Mouse (Mus musculus) bone marrow, adult 2 months (tissue): ENCODE measurements around the gene Pik3r1. TPM values are rescaled to one million over a fixed set of nuclear protein-coding genes. Genes with fewer than 3 reads are reported as not detected.

Experiments used
- H3K27ac ChIP-seq: fragments of 200-500 bp; 2 replicates; pipeline ENCODE4 v1.5.1; 2012; ENCODE audit warnings: low read depth, mild to moderate bottlenecking, control low read depth, inconsistent platforms, low read length; ENCODE audit not compliant: control insufficient read depth, poor library complexity, insufficient read depth
- H3K4me1 ChIP-seq: fragments of 200-500 bp; 2 replicates; pipeline ENCODE4 v1.6.1; 2011; ENCODE audit warnings: low read length; ENCODE audit not compliant: control insufficient read depth, insufficient read depth
- H3K4me3 ChIP-seq: fragments of 200-500 bp; replicated peaks from 2 replicates; pipeline ENCODE3; 2011; ENCODE audit warnings: mild to moderate bottlenecking, low read depth, low read length, control low read depth; ENCODE audit not compliant: control insufficient read depth
- CTCF ChIP-seq: fragments of 200-500 bp; IDR thresholded peaks from 2 replicates; pipeline ENCODE4 v1.5.1; 2011; ENCODE audit warnings: low read length, control low read depth; ENCODE audit not compliant: control insufficient read depth, insufficient read depth
- POLR2A ChIP-seq: fragments of 200-500 bp; IDR thresholded peaks from 2 replicates; pipeline ENCODE4 v1.6.1; 2011; ENCODE audit warnings: low read depth, mild to moderate bottlenecking, control low read depth, low read length, borderline replicate concordance; ENCODE audit not compliant: control insufficient read depth
- WGBS: fragments of 180-500 bp; shearing (Covaris S2); methylation state at CpG from one replicate; pipeline ENCODE4 v1.1.7; 2018; 5-methylcytosine and 5-hydroxymethylcytosine counted together
- polyA plus RNA-seq: library from polyadenylated mRNA; stranded (reverse); fragments of >200 nt; gene quantifications from 2 replicates; pipeline ENCODE4 v1.2.4, GENCODE M21; 2011; ENCODE audit warnings: low replicate concordance; ENCODE audit not compliant: missing spikeins, insufficient read depth, insufficient read length

The Pik3r1 gene
- polyA plus RNA-seq, 1 experiment = 34.7 TPM

GRCm38 (mm10) chr13:101719312-101719870 is 48.6 kb downstream of the Pik3r1 start:
- Histone ChIP-seq H3K27ac (peak overlapping the region; percentile 16; the same call in 1 of the 2 replicates), H3K4me1 (no peaks in the 10 kb centered on the region), H3K4me3 (peak overlapping the region; percentile 3)
- WGBS = under 1% methylated on average over 11 of the region's 11 CpGs
- TF ChIP-seq POLR2A (no peak), CTCF (peak; percentile 63)

GRCm38 (mm10) chr13:101718744-101719143 is 49.3 kb downstream of the Pik3r1 start:
- no peak for TF ChIP-seq POLR2A
- no peaks in the 10 kb centered on the region for H3K4me1 ChIP-seq
- H3K4me3 ChIP-seq = no peak overlapping the region
- 20% methylated on average over 7 of the region's 7 CpGs for WGBS
- H3K27ac ChIP-seq = no peak overlapping the region; the same call in 1 of the 2 replicates

GRCm38 (mm10) chr13:101717836-101718235 is 50.2 kb downstream of the Pik3r1 start:
- H3K4me1 ChIP-seq = no peaks in the 10 kb centered on the region
- 89% methylated on average over 6 of the region's 6 CpGs for WGBS
- TF ChIP-seq POLR2A (no peak), CTCF (no peak)
- H3K4me3 ChIP-seq = no peak overlapping the region
- no peak overlapping the region for H3K27ac ChIP-seq

- TF ChIP-seq CTCF (no peak), POLR2A (no peak)
- no peaks in the 10 kb centered on the region; the same call in 1 of the 2 replicates for H3K4me1 ChIP-seq
- H3K4me3 ChIP-seq = no peak overlapping the region
- no peak overlapping the region for H3K27ac ChIP-seq
- WGBS = 82% methylated on average over 12 of the region's 12 CpGs
Measured at GRCm38 (mm10) chr13:101713429-101714088, 54.5 kb downstream of the Pik3r1 start.

- 73% methylated on average over 9 of the region's 9 CpGs for WGBS
Measured at GRCm38 (mm10) chr13:101712720-101713428, 55.1 kb downstream of the Pik3r1 start.

GRCm38 (mm10) chr13:101712099-101712498 is 55.9 kb downstream of the Pik3r1 start:
- H3K4me1 ChIP-seq = no peaks in the 10 kb centered on the region; the same call in 1 of the 2 replicates
- WGBS = 64% methylated on average over 9 of the region's 9 CpGs
- no peak overlapping the region for H3K27ac ChIP-seq
- TF ChIP-seq POLR2A = no peak
- TF ChIP-seq CTCF = no peak
- no peak overlapping the region for H3K4me3 ChIP-seq

More at GRCm38 (mm10) chr13:101712720-101713428, 55.1 kb downstream of the Pik3r1 start:
- Histone ChIP-seq H3K4me3 (no peak overlapping the region), H3K4me1 (no peaks in the 10 kb centered on the region; the same call in 1 of the 2 replicates), H3K27ac (no peak overlapping the region)
- no peak for TF ChIP-seq CTCF

GRCm38 (mm10) chr13:101711301-101711700 is 56.7 kb downstream of the Pik3r1 start:
- no peak overlapping the region for H3K27ac ChIP-seq
- WGBS = 30% methylated on average over 2 of the region's 2 CpGs
- H3K4me3 ChIP-seq = no peak overlapping the region
- H3K4me1 ChIP-seq = no peaks in the 10 kb centered on the region; the same call in 1 of the 2 replicates
- no peak for TF ChIP-seq POLR2A
- no peak for TF ChIP-seq CTCF

GRCm38 (mm10) chr13:101709788-101710187 is 58.2 kb downstream of the Pik3r1 start:
- no peak overlapping the region for H3K4me3 ChIP-seq
- 74% methylated on average over 3 of the region's 3 CpGs for WGBS
- no peak overlapping the region for H3K27ac ChIP-seq
- TF ChIP-seq POLR2A (no peak), CTCF (no peak)
- no peaks in the 10 kb centered on the region; the same call in 1 of the 2 replicates for H3K4me1 ChIP-seq
